Mouse (Mus musculus) R1 (cell line): ENCODE results near the gene Bdh2.

Source experiments
- DNase-seq: peaks from one replicate; pipeline ENCODE4 v3.0.0-alpha.2; 2018; ENCODE audit warnings: low read depth, low spot score

Gene Bdh2

DNA sequence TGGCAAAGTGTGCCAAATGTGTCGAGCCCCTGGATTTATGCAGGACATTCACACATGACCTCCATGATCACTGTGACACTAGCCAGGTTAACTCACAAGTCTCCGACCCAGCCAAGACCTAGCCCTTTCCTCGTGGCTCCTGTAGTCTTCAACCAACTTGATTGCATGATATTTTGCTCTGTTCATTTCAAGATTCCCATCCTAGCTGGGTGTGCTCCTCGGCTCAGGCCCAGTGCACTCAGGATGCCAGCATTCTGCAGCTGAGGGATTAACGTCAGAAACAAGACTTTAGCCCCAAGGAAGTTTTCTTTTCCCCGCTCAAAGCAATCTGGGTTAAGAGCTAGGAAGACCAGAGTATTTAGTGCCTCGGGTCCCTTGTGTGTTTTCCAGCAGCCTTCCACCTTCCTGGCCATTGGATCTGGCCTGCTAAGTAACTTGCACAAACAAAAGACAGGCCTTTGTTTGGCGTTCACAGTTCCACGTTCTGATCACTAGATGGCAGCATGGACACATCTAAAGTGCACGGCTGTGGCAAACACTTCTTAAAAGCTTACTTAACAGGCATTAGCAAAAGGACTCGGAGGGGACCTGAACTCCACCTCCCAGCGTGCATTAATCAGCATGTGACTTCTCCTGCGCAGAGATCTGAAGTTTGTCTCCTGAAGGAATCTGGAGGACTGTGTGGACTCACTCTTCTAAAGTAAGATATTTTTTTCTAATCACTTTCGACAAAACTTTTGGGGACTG is at the start of gene Bdh2:
TSS of gene Bdh2 (plus strand) at position 553 of the 747 bp plus-strand sequence.
- DNase-seq, result peak; percentile 95

DNA sequence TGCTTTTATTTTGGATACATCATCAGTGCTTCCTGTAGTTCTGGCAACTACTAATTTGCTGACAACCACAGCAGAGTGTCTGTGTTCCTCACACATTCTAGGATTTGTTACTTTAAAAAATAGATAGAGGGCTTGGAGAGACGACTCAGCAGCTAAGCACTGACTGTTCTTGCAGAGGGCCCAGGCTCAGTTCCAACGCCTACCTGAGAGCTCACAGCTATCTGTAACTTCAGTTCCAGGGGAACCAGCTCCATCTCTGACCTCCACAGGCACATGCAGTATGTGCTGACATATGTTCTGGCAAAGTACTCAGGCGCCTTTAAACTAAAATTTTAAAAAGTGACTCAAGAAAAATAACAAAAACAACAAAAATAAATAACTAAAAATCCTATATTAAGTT is 49.0 kb upstream of the Bdh2 start:
- no peak for DNase-seq

DNA sequence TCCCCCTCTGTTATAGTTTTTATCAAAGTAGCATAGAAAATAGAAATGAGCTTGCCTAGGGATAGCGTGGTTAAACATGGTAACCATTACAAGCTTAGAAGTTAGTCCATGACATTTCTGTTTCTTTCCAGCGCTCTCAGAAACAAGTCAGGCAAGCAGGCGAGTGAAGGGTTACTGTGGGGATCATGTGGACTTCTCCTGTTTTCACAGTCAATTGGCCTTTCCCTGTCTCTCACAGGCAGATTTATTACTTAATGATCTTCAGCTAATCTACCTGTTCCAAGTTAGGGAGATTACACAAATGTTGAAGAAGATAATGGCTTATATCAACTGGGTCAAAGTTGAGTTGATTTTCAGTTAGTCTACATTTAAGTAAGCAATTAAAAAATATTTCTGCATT is 48.6 kb upstream of the Bdh2 start:
- no peak for DNase-seq

DNA sequence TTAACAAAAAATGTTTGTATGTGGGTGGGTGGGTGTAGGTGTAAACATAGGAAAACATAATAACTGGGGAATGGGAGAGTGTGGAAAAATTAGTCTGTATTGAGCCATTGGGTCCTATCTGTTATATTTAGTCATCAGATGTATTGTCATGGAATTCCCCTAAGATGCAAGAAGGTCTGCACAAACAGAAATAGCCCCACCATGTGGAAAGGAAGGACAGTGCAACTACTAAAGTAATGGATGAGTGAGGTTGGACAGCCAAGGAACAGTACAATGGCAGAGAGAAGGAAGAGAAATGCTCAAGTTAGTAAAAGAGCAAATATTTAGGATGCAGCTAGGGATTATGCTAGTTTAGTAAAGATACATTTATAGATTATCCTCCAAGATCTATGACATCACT is 35.3 kb upstream of the Bdh2 start:
- peak; percentile 45 for DNase-seq

DNA sequence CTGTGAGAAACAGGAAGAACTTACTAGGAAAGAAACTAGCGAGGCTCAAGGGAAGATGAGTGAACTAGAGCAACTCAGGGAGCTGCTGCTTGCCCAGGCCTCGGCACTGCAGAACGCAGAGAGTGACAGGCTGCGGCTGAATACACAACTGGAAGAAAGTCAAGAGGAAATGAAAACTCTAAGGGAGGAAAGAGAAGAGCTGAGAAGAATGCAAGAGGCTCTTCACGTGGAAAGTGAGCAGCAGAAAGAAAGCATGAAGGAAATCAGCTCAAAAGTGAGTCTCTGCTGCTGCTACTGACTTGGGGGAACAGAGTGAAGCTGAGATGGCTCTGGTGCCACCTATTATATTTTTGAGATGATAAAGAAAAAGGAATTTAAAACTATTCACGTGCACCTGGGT is 34.2 kb upstream of the Bdh2 start:
- DNase-seq, result no peak

DNA sequence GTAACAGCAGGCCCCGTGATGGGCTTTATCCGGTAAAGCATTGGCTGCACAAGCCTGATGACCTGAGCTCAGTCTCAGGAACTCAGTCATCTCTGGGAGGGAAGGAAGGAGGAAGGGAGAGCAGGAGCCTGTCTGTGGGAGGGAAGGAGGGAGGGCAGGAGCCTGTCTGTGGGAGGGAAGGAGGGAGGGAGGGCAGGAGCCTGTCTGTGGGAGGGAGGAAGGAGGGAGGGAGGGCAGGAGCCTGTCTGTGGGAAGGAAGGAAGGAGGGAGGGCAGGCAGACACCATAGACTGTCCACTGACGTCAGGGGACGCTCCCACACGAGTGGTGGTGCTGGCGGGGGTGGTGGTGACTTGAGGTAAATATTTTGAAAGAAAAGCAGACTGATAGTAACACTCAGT is 31.9 kb upstream of the Bdh2 start:
- no peak for DNase-seq

DNA sequence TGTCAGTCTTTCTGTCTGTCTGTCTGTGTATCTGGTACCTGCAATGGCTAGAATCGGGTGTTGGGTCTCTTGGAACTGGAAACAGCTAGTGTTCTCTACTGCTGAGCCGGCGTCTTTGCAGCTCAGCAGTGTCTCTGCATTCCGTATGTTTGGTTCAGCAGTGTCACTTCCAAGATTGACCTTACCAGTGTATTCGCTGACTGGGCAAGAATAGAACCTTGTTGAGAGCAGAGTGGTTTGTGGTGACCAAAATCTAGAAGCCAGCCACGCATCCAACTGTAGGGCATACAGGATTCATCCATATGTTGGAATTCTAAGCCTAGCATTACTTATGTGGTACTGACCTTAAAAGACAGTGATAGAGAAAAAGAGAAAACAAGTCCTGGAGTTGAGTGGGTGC is 29.2 kb upstream of the Bdh2 start:
- no peak for DNase-seq

DNA sequence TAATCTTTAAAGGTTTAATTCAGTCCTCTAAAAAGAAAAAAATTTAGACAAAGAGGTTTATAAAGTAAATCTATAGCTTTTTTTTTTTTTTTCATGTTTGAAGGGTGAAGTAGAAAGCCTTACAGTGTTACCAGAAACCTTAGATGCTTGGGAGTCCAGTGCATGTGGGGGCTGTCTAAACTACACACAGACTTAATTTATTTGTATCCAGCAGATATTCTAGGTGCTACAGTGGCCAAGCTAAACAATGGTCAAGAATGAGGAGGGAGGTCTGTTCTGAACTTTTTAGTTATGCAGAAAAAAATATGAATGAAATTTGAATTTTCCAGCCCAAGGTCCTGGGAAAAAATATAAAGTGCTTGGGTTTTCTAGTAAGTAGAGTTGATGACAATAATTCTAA is 26.2 kb upstream of the Bdh2 start:
- DNase-seq, result no peak

DNA sequence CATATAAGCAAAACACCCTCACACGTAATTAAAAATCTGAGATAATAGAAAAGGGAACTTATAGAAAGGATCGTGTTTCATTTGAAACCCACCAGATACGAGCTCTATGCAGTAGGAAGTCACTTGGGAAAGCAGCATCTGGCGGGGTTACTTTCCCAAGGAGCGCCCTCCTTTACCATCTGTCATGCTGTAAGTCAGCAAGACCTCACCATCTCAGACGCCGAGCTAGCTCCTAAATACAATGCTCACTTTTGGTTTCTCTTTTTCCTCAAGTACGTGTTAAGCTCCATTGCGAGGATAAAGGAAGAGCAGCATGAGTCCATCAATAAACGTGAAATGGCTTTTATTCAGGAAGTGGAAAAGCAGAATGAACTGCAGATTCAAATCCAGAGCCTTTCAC is 22.1 kb upstream of the Bdh2 start:
- DNase-seq, result no peak

DNA sequence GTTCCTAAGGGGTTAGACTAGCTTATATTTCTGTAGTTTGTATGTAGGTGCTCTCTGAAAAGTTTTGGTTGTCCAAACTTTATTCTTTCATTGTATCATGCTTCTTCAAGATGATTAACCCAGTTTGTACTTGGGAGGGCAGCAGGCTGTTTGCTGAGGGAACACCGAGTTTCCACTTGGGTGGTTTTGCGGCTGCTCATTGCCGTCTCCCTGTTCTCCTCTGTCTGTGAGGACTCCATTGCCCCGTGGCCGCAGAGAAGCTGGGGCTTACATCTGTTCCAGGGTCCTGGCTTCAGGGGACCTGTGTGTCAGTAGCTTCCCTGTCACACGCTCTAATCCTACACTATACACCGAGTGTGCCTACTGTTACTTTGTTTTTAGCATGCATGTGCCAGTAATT is 20.8 kb upstream of the Bdh2 start:
- DNase-seq, result no peak

DNA sequence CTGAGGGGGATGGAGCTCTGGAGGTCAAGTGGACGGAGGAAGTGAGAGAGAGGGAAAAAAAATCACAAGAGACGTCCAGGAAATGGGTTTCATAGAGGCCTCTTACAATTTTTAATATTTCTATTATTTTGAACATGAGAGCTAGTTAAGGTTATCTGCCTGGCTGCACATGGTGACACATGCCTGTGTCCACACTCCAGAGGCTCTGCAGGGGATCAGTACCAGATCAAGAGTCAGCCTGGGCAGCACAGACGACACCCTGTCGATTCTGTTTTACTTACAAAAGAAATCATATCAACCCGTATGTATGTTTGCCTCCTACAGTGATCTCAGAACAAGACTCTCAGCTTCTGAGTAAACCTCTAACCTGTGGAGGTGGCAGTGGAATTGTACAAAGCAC is 12.4 kb upstream of the Bdh2 start:
- no peak for DNase-seq

DNA sequence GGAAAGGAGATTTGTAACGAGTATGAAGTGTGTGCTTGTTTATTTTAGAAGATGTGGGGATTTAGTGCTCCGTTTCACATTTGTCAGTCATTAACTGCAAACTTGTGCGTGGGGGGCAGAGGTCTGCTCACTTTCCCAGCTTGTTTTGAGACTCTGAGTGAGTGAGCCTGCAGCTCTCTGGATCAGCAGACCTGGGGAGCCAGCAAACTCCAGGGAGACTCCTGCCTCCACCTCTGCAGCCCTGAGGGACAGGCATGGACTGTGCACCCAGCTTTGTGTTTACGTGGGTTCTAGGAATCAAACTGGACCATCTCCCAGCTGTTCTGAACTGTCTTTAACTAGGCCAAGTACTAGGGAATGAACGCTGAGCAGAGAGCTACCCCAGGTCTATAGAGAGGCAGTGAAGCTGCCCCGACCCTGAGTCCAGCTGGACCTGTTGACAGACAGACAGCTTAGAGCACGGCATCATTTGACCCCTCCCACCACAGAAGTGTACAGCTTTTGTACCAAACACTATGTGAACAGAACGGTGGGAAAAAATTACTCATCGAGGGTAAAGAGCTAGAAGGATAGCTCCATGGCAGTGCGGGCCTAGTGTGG is 11.5 kb upstream of the Bdh2 start:
- no peak for DNase-seq

DNA sequence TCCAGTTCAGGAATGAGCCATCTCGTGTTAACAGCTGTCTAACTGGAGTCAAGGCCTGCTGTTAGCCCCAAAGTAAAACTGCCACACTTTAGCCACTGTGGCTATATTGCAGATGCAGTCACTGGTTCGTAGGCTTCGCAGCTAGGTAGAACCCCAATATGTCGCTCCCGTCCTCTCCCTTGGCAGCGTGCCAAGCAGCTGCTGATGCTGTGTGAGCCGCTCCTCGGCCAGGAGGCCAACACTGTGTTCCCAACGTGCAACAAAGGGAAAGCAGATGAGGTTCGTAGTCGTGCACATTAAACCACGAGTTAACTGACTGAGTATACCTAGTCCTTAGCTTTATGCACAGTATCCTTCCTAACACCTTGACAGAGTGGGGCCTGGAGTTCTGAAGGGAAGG is 8.4 kb upstream of the Bdh2 start:
- DNase-seq, result no peak

DNA sequence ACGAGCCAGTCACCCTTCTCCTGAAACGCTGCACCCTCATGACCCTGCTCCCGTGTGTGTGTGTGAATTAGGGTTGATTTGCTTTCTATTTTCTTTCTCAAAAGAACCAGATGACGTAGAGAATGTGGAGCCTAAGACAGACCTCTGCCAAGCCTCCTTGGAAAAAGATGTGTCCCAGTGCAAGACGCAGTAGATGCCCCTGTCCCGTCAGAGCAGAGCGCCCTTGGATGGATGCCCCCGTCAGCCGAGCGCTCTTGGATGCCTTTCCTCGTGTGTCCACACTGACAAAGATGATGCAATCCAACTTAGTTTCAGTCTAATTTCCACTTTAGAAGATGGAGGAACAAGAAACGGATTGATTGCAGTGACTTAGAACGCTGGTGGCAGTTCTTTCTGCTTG is 8.0 kb upstream of the Bdh2 start:
- no peak for DNase-seq

DNA sequence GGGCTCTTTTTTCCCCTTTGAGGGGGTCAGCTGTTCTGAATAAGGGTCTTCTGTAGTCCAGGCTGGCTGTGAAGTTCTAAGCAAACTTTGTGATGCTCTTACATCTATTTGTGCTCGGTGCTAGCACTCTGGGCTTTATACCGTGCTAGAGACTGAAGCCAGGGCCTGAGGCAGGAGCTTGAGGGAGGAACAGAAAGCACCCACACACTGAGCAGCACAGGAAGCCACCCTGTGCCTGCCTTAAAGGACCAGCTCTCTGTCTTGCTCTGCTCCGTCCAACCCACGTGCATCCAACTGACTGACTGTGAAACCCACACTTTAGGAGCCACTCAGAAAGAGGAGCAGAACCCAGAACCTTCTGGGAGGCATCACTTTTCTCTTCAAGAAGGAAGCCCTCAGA is 861 bp upstream of the Bdh2 start:
- DNase-seq, result no peak

DNA sequence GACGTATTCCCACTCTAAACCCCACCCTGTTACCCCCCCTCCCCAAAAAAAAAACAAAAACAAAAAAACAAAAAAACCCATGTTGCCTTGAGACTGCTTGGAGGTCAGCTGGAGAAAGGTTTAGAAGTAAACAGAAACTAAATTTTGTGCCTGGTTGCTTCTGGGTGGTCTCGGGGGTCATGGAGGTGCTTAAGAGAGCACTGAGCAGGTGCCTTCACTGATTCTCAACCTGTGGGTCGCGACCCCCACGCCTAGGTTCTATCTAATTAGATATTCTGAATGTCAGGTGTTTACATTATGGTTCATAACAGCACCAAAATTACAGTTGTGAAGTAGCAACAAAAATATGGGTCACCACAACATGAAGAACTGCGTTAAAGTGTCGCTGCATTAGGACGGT is 680 bp downstream of the Bdh2 start:
- no peak for DNase-seq

DNA sequence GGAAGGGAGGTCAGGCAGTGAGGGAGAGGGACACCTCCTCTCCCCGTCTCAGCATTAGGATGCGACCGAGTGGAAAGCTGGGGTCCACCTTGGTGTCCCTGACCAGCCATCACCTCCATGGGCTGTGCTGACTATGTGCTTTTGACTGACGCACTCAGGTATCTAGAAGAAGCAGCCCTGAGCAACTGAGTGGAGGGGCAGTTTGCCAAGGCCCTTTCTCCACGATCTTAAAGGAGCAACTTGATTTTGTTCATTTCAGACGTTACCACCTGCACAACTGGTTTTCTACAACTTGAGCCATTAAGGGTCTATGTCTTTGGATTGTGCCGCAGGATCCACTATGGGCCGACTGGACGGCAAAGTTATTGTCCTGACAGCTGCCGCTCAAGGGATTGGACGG is 4.2 kb downstream of the Bdh2 start:
- DNase-seq, result no peak

DNA sequence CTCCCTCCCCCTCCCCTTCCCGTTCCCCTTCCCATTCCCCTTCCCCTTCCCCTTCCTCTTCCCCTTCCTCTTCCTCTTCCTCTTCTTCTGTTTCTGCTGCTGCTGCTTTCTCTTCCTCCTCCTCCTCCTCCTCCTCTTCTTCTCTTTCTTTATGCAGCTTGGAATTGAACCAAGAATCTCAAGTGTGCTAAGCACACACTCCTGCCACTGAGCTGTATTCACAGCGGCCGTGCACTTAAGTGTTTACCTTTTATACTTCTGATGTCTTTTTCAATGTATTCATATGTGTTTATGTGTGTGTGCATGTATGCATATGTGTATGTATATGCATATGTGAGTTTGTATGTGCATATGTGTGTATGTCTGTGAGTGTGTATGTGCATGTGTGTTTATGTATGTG is 4.8 kb downstream of the Bdh2 start:
- no peak for DNase-seq

DNA sequence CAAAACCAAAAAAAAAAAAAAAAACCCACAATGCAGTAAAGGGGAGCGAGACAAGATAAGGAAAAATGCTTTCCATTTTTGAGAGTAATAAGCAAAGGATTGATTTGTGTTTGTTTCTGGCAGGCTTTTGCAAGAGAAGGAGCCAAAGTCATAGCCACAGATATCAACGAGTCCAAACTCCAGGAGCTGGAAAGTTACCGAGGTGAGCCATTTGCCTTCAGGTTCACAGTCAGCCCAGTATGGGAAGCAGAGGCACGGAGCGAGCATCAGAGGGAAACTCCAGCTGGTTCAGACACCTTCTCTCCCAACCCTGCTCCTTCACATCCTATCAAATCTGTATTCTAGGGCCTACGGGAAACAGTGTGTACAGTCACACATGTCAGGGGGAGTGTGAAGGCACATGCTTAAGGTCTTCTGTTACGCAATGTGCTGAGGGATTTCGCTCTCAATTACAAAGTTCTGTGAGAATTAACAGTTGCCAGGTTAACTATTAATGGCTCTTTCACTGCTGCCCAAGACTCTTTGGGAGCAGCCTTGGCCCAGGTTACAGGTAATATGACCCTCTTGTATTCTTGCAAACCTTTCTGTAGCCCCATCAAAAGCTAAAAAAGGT is 7.2 kb downstream of the Bdh2 start:
- DNase-seq, result no peak

DNA sequence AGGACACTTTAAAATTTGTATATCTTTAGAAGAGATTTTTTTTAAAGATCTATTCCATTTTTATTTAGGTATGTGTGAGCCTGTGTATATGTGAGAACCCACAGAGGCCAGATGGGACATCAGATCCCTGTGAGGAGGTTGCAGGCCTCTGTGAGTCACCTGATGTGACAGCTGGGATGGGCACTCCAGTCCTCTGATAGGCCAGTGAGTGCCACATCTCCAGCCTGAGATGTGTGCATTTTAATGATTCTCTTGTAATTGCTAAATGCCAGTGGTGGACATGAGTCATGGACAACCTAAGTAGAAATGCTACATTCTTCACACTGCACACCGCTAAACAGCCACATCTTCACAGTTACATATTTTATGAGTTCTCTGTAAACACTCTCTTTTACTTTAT is 8.1 kb downstream of the Bdh2 start:
- DNase-seq, result no peak

DNA sequence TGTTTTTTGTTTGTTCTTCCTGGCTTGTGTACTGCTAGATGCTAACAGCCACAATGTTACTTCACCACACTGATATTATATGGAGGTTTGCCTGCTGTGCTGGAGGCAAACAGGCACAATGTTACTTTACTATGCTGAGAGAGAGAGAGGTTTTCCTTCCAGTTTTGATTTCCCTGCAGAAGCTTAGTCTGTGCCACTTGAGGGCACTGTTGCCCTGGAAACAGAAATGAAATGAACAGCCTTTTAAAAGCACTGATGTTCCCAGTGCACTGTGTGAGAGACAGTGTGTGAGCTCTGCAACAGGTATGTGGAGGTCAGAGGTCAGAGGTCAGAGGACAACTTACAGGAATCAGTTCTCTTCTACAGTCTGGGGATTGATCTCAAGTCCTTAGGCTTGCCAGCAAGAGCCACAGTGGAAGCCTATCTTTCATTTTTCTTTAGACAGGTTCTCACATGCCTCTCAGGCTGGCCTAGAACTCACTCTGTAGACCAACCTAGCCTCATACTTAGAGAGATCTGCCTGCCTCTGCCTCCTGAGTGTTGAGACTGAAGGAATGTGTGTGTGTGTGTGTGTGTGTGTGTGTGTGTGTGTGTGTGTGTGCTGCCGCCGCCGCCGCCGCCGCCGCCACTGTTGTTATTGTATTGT is 9.4 kb downstream of the Bdh2 start:
- peak; percentile 84 for DNase-seq

DNA sequence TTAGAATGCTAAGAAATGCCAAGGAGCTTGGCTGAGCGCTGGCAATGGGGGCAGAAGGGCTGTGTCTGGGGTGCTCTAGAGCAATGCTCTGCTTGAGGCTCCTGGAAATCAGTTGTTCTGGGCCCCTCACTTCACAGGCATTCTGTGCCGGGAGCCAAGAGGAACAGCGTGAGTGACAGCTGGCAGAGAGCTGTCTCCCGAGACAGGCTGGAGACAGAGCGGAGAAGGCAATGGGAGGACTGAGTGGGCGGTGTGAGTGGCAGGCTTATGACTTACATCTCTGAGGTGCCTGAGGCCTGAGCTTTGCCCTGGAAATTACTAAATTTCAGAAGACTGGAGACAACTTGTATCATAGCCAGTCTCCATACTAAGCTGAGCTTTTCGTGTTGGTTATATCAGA is 12.7 kb downstream of the Bdh2 start:
- DNase-seq, result no peak

DNA sequence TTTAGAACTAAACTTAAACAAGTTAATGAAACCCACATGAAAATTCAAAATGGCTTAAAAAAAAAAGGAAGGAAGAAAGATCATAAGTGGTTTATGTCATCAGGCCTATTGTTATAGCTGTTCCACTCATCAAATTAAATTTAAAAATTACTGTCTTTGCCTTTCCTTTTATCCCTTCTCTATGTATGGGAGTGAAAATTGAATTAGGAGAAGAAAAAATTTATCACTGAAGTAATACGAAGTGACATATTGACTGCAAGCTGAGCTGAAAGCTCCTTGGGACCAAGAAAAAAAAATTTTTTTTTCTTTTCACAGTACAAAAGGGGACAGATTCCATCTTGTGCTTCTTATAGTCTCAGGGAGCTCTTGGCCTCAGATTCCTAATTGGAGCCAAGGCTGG is 14.5 kb downstream of the Bdh2 start:
- DNase-seq, result no peak
